Mouse (Mus musculus) MEL (cell line): ENCODE measurements around the gene Gas2l2. TPM values are rescaled to one million over a fixed set of nuclear protein-coding genes. Genes with fewer than 3 reads are reported as not detected.

Experiments used
- DNase-seq: peaks from one replicate; pipeline ENCODE4 v3.0.0; 2011; ENCODE audit warnings: low read depth, low spot score
- H3K27ac ChIP-seq: 2 replicates; pipeline ENCODE4 v1.5.1; 2012; ENCODE audit warnings: low read depth, mild to moderate bottlenecking, control low read depth, low read length, moderate library complexity; ENCODE audit not compliant: control insufficient read depth
- H3K27me3 ChIP-seq, 2 experiments: fragments of 150-350 bp in 1 of 2; sonication (generic) in 1 of 2; 2 replicates each; pipeline ENCODE4 v1.6.1; 2012; ENCODE audit warnings: low read length in 2 of 2, mild to moderate bottlenecking in 2 of 2, improper control_type of control experiment in 1 of 2, moderate library complexity in 1 of 2; ENCODE audit not compliant: insufficient read depth in 2 of 2, control insufficient read depth in 1 of 2
- H3K36me3 ChIP-seq, 2 experiments: 2 replicates each; pipeline ENCODE4 v1.6.1; 2012 to 2014; ENCODE audit warnings: low read length in 2 of 2, improper control_type of control experiment in 1 of 2, inconsistent platforms in 1 of 2, mild to moderate bottlenecking in 1 of 2; ENCODE audit not compliant: insufficient read depth in 2 of 2, control insufficient read depth in 1 of 2
- H3K4me1 ChIP-seq, 2 experiments: fragments of 150-350 bp in 1 of 2; sonication (generic) in 1 of 2; 2 replicates each; pipeline ENCODE4 v1.6.1; 2012; ENCODE audit warnings: low read length in 2 of 2, improper control_type of control experiment in 1 of 2, mild to moderate bottlenecking in 1 of 2; ENCODE audit not compliant: insufficient read depth in 2 of 2, control insufficient read depth in 1 of 2
- H3K4me3 ChIP-seq, 2 experiments: fragments of 150-350 bp in 1 of 2; sonication (generic) in 1 of 2; 2 replicates each; pipeline ENCODE4 v1.5.1; 2012; ENCODE audit warnings: low read depth in 2 of 2, low read length in 2 of 2, mild to moderate bottlenecking in 2 of 2, moderate library complexity in 2 of 2, control low read depth in 1 of 2, improper control_type of control experiment in 1 of 2; ENCODE audit not compliant: control insufficient read depth in 1 of 2, insufficient read depth in 1 of 2
- H3K79me2 ChIP-seq: 2 replicates; pipeline ENCODE4 v1.6.1; 2012; ENCODE audit warnings: mild to moderate bottlenecking, low read length, moderate library complexity; ENCODE audit not compliant: control insufficient read depth, poor library complexity, insufficient read depth
- H3K9ac ChIP-seq: 2 replicates; pipeline ENCODE4 v1.6.1; 2012; ENCODE audit warnings: low read depth, mild to moderate bottlenecking, control low read depth, low read length, moderate library complexity; ENCODE audit not compliant: control insufficient read depth, poor library complexity, severe bottlenecking
- H3K9me3 ChIP-seq: fragments of 150-350 bp; sonication (generic); replicated peaks from 2 replicates; pipeline ENCODE4 v1.6.1; 2012; ENCODE audit warnings: mild to moderate bottlenecking, low read length, improper control_type of control experiment, moderate library complexity; ENCODE audit not compliant: insufficient read depth
- CHD1 ChIP-seq: IDR thresholded peaks from 2 replicates; pipeline ENCODE4 v1.6.1; 2012; ENCODE audit warnings: low read depth, mild to moderate bottlenecking, inconsistent platforms, low read length, improper control_type of control experiment
- E2F4 ChIP-seq: IDR thresholded peaks from 2 replicates; pipeline ENCODE4 v1.6.1; 2011; ENCODE audit warnings: low read depth, low read length, improper control_type of control experiment, borderline replicate concordance
- ELF1 ChIP-seq: IDR thresholded peaks from 2 replicates; pipeline ENCODE4 v1.6.1; 2014; ENCODE audit warnings: low read depth, mild to moderate bottlenecking, inconsistent platforms, low read length, improper control_type of control experiment, moderate library complexity
- ETS1 ChIP-seq: IDR thresholded peaks from 2 replicates; pipeline ENCODE4 v1.6.1; 2012; ENCODE audit warnings: low read depth, mild to moderate bottlenecking, inconsistent platforms, low read length, improper control_type of control experiment, moderate library complexity
- GABPA ChIP-seq: IDR thresholded peaks from 2 replicates; pipeline ENCODE4 v1.6.1; 2012; ENCODE audit warnings: low read depth, mild to moderate bottlenecking, inconsistent platforms, low read length, improper control_type of control experiment, moderate library complexity
- GATA1 ChIP-seq: IDR thresholded peaks from 2 replicates; pipeline ENCODE4 v1.6.1; 2011; ENCODE audit warnings: low read depth, low read length, improper control_type of control experiment
- HCFC1 ChIP-seq: IDR thresholded peaks from 2 replicates; pipeline ENCODE4 v1.6.1; 2012; ENCODE audit warnings: low read depth, mild to moderate bottlenecking, inconsistent platforms, low read length, improper control_type of control experiment, moderate library complexity
- JUND ChIP-seq: IDR thresholded peaks from 2 replicates; pipeline ENCODE4 v1.6.1; 2011; ENCODE audit warnings: low read depth, mild to moderate bottlenecking, improper control_type of control experiment, low read length
- KAT2A ChIP-seq: conservative IDR thresholded peaks from 2 replicates; pipeline ENCODE4 v1.6.1; 2012; ENCODE audit warnings: low read depth, low read length, improper control_type of control experiment, inconsistent platforms
- MAFK ChIP-seq: IDR thresholded peaks from 2 replicates; pipeline ENCODE4 v1.6.1; 2011; ENCODE audit warnings: low read depth, mild to moderate bottlenecking, low read length, improper control_type of control experiment, borderline replicate concordance
- MAX ChIP-seq: IDR thresholded peaks from 2 replicates; pipeline ENCODE4 v1.6.1; 2011; ENCODE audit warnings: low read length, improper control_type of control experiment
- MXI1 ChIP-seq: IDR thresholded peaks from 2 replicates; pipeline ENCODE4 v1.6.1; 2011; ENCODE audit warnings: mild to moderate bottlenecking, low read depth, low read length, improper control_type of control experiment
- MYB ChIP-seq: IDR thresholded peaks from 2 replicates; pipeline ENCODE4 v1.6.1; 2011; ENCODE audit warnings: mild to moderate bottlenecking, low read depth, low read length, improper control_type of control experiment
- POLR2AphosphoS2 ChIP-seq: IDR thresholded peaks from 2 replicates; pipeline ENCODE4 v1.6.1; 2011; ENCODE audit warnings: low read length, improper control_type of control experiment
- POLR2AphosphoS5 ChIP-seq: IDR thresholded peaks from 2 replicates; pipeline ENCODE4 v1.6.1; 2012; ENCODE audit warnings: low read depth, borderline replicate concordance, mild to moderate bottlenecking, inconsistent platforms, low read length, moderate library complexity, mixed read lengths
- SMC3 ChIP-seq: IDR thresholded peaks from 2 replicates; pipeline ENCODE4 v1.6.1; 2011; ENCODE audit warnings: low read depth, low read length, improper control_type of control experiment
- TCF12 ChIP-seq: IDR thresholded peaks from 2 replicates; pipeline ENCODE4 v1.6.1; 2014; ENCODE audit warnings: low read depth, mild to moderate bottlenecking, inconsistent platforms, low read length, improper control_type of control experiment, moderate library complexity
- UBTF ChIP-seq: IDR thresholded peaks from 2 replicates; pipeline ENCODE4 v1.6.1; 2012; ENCODE audit warnings: low read depth, mild to moderate bottlenecking, inconsistent platforms, low read length, improper control_type of control experiment, moderate library complexity, borderline replicate concordance; ENCODE audit not compliant: insufficient read depth
- USF2 ChIP-seq, 2 experiments: IDR thresholded peaks; 2 replicates each; pipeline ENCODE4 v1.6.1; 2011 to 2012; ENCODE audit warnings: improper control_type of control experiment in 2 of 2, low read length in 2 of 2, borderline replicate concordance in 1 of 2, inconsistent platforms in 1 of 2, low read depth in 1 of 2, mild to moderate bottlenecking in 1 of 2; ENCODE audit not compliant: insufficient read depth in 1 of 2
- ZC3H11A ChIP-seq: IDR thresholded peaks from 2 replicates; pipeline ENCODE4 v1.6.1; 2012; ENCODE audit warnings: low read depth, mild to moderate bottlenecking, inconsistent platforms, low read length, improper control_type of control experiment
- ZKSCAN1 ChIP-seq: IDR thresholded peaks from 2 replicates; pipeline ENCODE4 v1.6.1; 2012; ENCODE audit warnings: low read depth, mild to moderate bottlenecking, inconsistent platforms, low read length, improper control_type of control experiment, moderate library complexity
- ZMIZ1 ChIP-seq: IDR thresholded peaks from 2 replicates; pipeline ENCODE4 v1.6.1; 2012; ENCODE audit warnings: low read depth, mild to moderate bottlenecking, inconsistent platforms, low read length, improper control_type of control experiment, moderate library complexity
- polyA plus RNA-seq, 2 experiments: library from polyadenylated mRNA; stranded (reverse) in 1 of 2; unstranded in 1 of 2; fragments of >175 nt in 1 of 2; fragments of >200 nt in 1 of 2; gene quantifications; 2 replicates each; pipeline versions ENCODE4 v1.2.1 to v1.2.4; 2012; ENCODE audit warnings: low replicate concordance in 2 of 2, low read depth in 1 of 2; ENCODE audit not compliant: insufficient read length in 2 of 2, insufficient read depth in 1 of 2, missing spikeins in 1 of 2
- total RNA-seq: library from RNA; depleted of rRNA; stranded (reverse); fragments of 300-350 nt; gene quantifications from 2 replicates; pipeline ENCODE4 v1.2.3, GENCODE M21; 2012

The Gas2l2 gene
- total and polyA plus RNA-seq, 3 experiments = not detected

- no peak for TF ChIP-seq ZMIZ1
- no peak for TF ChIP-seq KAT2A
- no peak for TF ChIP-seq TCF12
- TF ChIP-seq GATA1 = no peak
- no peak for TF ChIP-seq ELF1
- no peak for TF ChIP-seq ZC3H11A
- TF ChIP-seq ETS1 = no peak
- TF ChIP-seq CHD1 = no peak
- no peak for TF ChIP-seq HCFC1
- no peak for TF ChIP-seq UBTF
- TF ChIP-seq ZKSCAN1 = no peak
- no peak for TF ChIP-seq POLR2AphosphoS5
- no peak for TF ChIP-seq GABPA
- TF ChIP-seq POLR2AphosphoS2 = no peak
- TF ChIP-seq MXI1 = no peak
- TF ChIP-seq MAX = no peak
- TF ChIP-seq USF2 (IDR thresholded peaks at IDR 0.05; ENCODE audit: borderline replicate concordance in 1 of 2, insufficient read depth in 1 of 2, low read depth in 1 of 2, low read length in 2 of 2) = no peak
- TF ChIP-seq E2F4 = no peak
- no peak for TF ChIP-seq MYB
- H3K4me1 ChIP-seq = no peaks in the 10 kb centered on the region
- no peaks in the 10 kb centered on the region for H3K79me2 ChIP-seq
- DNase-seq = no peak
- H3K27ac ChIP-seq = no peak overlapping the region
- H3K4me3 ChIP-seq = no peak overlapping the region
- H3K9me3 ChIP-seq = no peaks in the 10 kb centered on the region
- H3K36me3 ChIP-seq = peaks cover 0 to 4% of the 10 kb centered on the region in 2 experiments; a peak in 2 of 4 replicates
- no peak overlapping the region for H3K9ac ChIP-seq
- peaks cover 0 to under 1% of the 10 kb centered on the region in 2 experiments; a peak in 1 of 4 replicates for H3K27me3 ChIP-seq
Measured at GRCm38 (mm10) chr11:83406391-83406790, 22.9 kb downstream of the Gas2l2 start.

- DNase-seq = no peak
- Histone ChIP-seq H3K79me2 (no peaks in the 10 kb centered on the region), H3K9ac (no peak overlapping the region), H3K27me3 (no peaks in the 10 kb centered on the region)
- no peak for TF ChIP-seq E2F4
- TF ChIP-seq MAFK = no peak
- no peak for TF ChIP-seq ZC3H11A
- TF ChIP-seq CHD1 = no peak
- TF ChIP-seq SMC3 = no peak
- TF ChIP-seq JUND = no peak
- TF ChIP-seq, all 39 proteins: peak for 0
- Histone ChIP-seq H3K9me3 (no peaks in the 10 kb centered on the region), H3K4me3 (no peak overlapping the region), H3K4me1 (no peaks in the 10 kb centered on the region), H3K27ac (no peak overlapping the region), H3K36me3 (peaks cover 0 to 10% of the 10 kb centered on the region in 2 experiments; a peak in 2 of 4 replicates)
Measured at GRCm38 (mm10) chr11:83403787-83404186, 25.5 kb downstream of the Gas2l2 start.
